Mouse (Mus musculus): ENCODE results near the gene Sgcg. TPM values are rescaled to one million over a fixed set of nuclear protein-coding genes. Genes with fewer than 3 reads are reported as not detected.

Gene Sgcg
- polyA plus RNA-seq (2015; fragmentation: Nextera tagmentation; extraction: Ambion mirVana) = not detected in 2 replicates

DNA sequence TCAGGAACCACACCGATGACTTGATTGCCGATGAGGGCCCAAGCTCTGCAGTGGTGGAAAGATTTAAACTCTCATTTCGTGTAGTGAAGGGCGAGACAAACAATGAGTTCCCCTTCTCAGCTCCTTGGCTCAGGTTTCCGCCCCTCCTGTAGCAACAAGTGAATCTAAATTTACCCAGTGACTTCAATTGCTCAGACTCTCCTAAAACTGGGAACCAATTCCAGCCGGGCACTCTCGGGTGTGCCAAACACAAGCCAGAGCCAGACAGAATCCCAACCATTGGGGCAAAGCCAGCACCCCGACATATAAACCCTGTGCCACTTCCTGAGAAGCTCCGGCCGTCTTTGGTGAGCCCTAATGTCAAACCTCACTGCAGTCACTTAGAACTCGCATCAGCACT, at the start of gene Sgcg:
Gene Sgcg, minus strand, starts transcription at position 139 of the 400 bp plus-strand sequence.
- H3K36me3 ChIP-seq = no peaks in the 10 kb centered on the region
- H3K9me3 ChIP-seq = no peaks in the 10 kb centered on the region
- no peaks in the 10 kb centered on the region for H3K27me3 ChIP-seq
- no peaks in the 10 kb centered on the region for H3K4me1 ChIP-seq (replicated peaks)
- no peak within 1 kb of the TSS for H3K9ac ChIP-seq (replicated peaks)
- H3K4me3 ChIP-seq (replicated peaks) = no peak within 1 kb of the TSS
- H3K4me2 ChIP-seq (replicated peaks) = no peak within 1 kb of the TSS
- H3K27ac ChIP-seq = no peak within 1 kb of the TSS
- no peak for ATAC-seq
- 75% methylated on average over 11 of the region's 11 CpGs for WGBS

DNA sequence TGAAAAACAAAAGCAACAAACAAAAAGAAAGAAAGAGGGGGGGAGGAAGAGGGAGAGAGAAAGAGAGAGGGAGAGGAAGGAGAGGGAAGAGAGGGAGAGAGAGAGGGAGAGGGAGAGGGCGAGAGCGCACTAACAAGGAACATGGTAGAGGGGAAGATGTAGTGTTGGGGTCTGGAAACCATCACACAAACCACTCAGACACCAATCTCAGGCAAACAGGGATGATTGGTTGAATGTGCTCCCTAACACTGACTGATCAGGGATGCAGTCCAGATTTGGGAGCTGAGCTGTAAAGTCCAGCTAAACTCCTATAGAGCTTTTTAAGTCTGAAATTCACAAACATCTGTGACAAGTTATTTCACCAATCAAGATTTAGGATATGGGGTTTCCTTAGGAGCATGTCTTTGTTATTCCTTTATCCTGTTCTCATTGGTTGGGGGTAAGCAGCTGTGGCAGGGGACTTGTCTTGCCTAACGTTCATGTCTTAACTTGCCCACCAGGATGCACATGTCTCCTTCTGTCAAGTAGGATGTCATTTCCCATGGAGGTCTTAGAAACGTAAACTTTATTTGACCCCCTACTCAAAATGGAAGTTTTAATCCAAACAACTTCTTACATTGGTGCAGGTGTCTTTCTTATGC, 45.8 kb upstream of the Sgcg start:
- no peak for ATAC-seq
- no peaks in the 10 kb centered on the region for H3K36me3 ChIP-seq
- H3K4me2 ChIP-seq (replicated peaks) = no peak overlapping the region
- H3K9me3 ChIP-seq = no peaks in the 10 kb centered on the region
- no peak overlapping the region for H3K4me3 ChIP-seq (replicated peaks)
- H3K4me1 ChIP-seq (replicated peaks) = no peaks in the 10 kb centered on the region
- 84% methylated on average over 4 of the region's 4 CpGs for WGBS
- H3K27me3 ChIP-seq = no peaks in the 10 kb centered on the region
- no peak overlapping the region for H3K9ac ChIP-seq (replicated peaks)
- no peak overlapping the region for H3K27ac ChIP-seq

DNA sequence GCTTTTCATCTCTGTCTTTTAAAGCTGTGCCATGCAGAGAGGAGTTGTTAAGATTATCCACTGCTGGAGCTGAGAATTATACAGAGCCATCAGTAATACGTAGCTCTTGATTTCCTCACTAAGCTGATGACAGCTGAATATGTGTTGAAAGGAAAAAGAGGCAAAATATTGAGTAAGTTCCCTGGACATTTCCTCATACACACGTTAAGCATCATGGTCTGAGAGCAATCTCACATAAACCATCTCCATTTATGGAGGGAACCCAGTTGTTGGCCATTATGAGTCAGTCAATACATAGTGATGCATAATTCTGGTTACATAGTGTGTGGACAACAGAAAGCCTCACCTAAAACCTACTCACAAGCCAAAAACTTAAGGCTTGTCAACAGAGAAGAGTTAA, 44.1 kb upstream of the Sgcg start:
- H3K4me2 ChIP-seq (replicated peaks) = no peak overlapping the region
- H3K27ac ChIP-seq = no peak overlapping the region
- H3K36me3 ChIP-seq = no peaks in the 10 kb centered on the region
- no peaks in the 10 kb centered on the region for H3K9me3 ChIP-seq
- WGBS = 85% methylated on average over 2 of the region's 2 CpGs
- no peak for ATAC-seq
- no peak overlapping the region for H3K9ac ChIP-seq (replicated peaks)
- no peaks in the 10 kb centered on the region for H3K27me3 ChIP-seq
- H3K4me3 ChIP-seq (replicated peaks) = no peak overlapping the region
- H3K4me1 ChIP-seq (replicated peaks) = no peaks in the 10 kb centered on the region

DNA sequence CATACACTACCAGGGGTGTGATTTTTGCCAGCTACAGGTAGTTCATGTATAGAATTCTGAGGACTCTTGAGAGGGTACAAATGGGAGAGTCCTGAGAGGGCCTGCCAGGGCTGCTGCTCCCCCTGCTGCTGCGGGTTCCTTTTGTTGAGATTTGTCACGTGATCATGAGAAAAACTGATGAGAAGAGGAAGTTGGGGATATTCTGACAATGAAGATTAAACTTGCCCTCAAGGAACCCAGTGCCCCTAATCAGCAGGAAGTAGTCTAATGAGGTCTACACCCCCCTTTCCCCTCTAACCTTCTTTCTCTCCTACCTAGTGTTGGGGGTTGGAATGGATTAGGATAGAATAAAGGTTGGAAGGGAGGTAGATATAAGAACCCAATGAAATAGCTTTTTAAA, 43.0 kb upstream of the Sgcg start:
- no peaks in the 10 kb centered on the region for H3K36me3 ChIP-seq
- H3K4me1 ChIP-seq (replicated peaks) = no peaks in the 10 kb centered on the region
- no peak overlapping the region for H3K4me3 ChIP-seq (replicated peaks)
- H3K27ac ChIP-seq = no peak overlapping the region
- H3K9ac ChIP-seq (replicated peaks) = no peak overlapping the region
- 61% methylated on average over 2 of the region's 2 CpGs for WGBS
- no peak overlapping the region for H3K4me2 ChIP-seq (replicated peaks)
- H3K27me3 ChIP-seq = no peaks in the 10 kb centered on the region
- H3K9me3 ChIP-seq = no peaks in the 10 kb centered on the region
- no peak for ATAC-seq

DNA sequence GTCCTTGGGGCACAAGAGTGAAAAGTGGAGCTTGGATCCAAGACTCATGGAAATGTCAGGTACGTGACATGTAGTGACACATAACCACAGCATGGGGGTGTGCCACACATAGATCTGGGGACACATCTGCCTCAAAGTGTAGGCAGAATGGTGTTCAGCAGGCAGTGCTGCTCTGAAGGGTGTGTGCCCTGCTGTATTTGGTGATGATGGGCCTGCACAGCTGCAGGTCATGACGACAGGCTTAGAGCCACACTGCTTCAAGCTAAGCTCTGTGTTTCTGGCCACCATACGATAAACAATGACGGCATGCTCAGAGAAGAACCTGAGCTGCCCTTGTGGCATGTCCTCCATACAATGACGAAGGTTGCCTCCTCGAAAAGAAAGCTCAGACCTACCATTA, 41.5 kb upstream of the Sgcg start:
- ATAC-seq = no peak
- Histone ChIP-seq H3K4me3 (replicated peaks) (no peak overlapping the region), H3K4me1 (replicated peaks) (no peaks in the 10 kb centered on the region), H3K9ac (replicated peaks) (no peak overlapping the region), H3K36me3 (no peaks in the 10 kb centered on the region), H3K27me3 (no peaks in the 10 kb centered on the region; the same call in 1 of the 2 replicates), H3K9me3 (no peaks in the 10 kb centered on the region), H3K27ac (no peak overlapping the region), H3K4me2 (replicated peaks) (no peak overlapping the region)
- 88% methylated on average over 6 of the region's 6 CpGs for WGBS

DNA sequence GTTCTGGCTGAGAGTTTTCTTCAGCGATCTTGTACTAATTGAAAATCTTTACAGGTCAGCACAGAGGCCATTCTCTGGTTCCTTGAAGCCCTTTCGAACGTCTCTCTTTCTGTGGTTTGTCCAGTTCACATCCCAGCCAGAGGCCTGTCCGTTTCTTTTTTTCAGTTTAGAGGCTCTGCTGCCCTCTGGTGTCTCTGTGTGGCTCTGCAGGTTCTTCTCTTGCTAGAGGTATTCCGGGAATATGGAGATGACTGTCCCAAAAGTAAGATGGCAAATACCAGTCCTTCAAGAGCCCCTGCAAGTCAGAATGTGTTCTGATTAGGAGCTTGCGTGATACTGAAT, 36.4 kb upstream of the Sgcg start:
- H3K27ac ChIP-seq = no peak overlapping the region
- H3K9me3 ChIP-seq = no peaks in the 10 kb centered on the region
- 16% methylated on average over 6 of the region's 6 CpGs for WGBS
- H3K9ac ChIP-seq (replicated peaks) = no peak overlapping the region
- H3K4me3 ChIP-seq (replicated peaks) = no peak overlapping the region
- ATAC-seq = no peak
- no peak overlapping the region for H3K4me2 ChIP-seq (replicated peaks)
- H3K36me3 ChIP-seq = no peaks in the 10 kb centered on the region
- H3K27me3 ChIP-seq = no peaks in the 10 kb centered on the region; the same call in 1 of the 2 replicates
- no peaks in the 10 kb centered on the region for H3K4me1 ChIP-seq (replicated peaks)

DNA sequence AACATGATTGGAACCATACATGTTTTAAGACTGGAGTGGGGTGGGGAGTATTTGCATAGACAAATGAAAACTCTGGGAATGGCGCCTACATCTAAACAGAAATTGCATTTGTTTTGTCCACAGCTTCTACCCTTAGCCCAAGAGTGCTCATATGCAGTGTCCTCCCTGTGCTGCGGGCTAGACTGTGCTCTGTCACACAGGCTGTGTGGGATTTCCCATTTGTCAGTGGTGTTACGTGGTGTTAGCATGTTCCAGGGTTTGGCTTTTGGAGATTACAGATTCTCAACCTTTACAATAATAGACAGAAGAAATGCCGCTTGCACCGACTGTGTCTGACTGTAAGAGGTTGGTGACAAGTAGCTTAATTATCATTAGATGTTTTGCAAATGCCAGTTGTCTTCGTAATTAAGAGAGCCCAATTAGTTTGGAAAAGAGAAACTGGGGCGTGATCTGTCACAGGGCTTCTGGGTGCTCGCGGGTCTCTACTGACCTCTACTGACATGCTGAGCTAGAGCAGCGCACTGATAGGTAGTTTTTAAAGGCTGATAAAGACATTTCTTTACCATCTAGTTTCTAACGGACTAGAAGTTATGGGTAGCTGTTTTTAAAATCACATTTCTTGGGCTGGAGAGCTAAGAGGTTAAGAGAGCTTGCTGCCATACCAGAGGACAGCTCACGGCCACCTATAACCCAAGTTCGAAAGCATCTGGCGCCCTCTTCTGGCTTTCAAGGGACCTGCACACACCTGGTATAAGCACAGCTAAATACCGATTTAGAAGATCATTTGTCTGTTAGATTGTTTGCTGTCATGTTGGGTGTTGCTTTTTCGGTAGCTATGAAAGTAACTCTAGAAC, 35.8 kb upstream of the Sgcg start:
- no peak for ATAC-seq

DNA sequence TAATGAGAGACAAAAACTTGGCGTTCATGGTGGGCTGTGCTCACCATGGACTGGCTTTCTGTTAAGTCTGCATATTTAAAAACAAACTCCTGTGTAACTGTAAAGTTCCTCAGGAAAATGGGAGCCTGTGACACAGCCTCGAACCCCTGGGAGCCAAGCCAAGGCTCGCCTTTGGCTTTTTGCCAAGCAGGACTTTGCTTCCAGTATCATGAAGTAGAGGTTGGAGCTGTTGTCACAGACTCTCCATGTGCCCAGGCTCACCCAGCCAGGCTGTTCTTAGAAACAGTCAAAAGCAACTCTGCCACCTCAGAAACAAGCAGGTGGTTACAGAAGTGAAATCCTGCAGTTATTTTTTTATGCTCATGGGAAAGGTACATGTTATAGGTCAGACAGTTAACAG, 32.4 kb upstream of the Sgcg start:
- ATAC-seq = no peak
- Histone ChIP-seq H3K9me3 (no peaks in the 10 kb centered on the region), H3K4me1 (replicated peaks) (no peaks in the 10 kb centered on the region), H3K27ac (no peak overlapping the region), H3K9ac (replicated peaks) (no peak overlapping the region), H3K4me3 (replicated peaks) (no peak overlapping the region), H3K36me3 (no peaks in the 10 kb centered on the region), H3K4me2 (replicated peaks) (no peak overlapping the region), H3K27me3 (no peaks in the 10 kb centered on the region; the same call in 1 of the 2 replicates)
- 73% methylated on average over 3 of the region's 3 CpGs for WGBS

More for the DNA sequence above, 35.8 kb upstream of the Sgcg start:
- Histone ChIP-seq H3K27me3 (no peaks in the 10 kb centered on the region; the same call in 1 of the 2 replicates), H3K4me3 (replicated peaks) (no peak overlapping the region), H3K36me3 (no peaks in the 10 kb centered on the region), H3K4me1 (replicated peaks) (no peaks in the 10 kb centered on the region), H3K9ac (replicated peaks) (no peak overlapping the region), H3K27ac (no peak overlapping the region), H3K9me3 (no peaks in the 10 kb centered on the region), H3K4me2 (replicated peaks) (no peak overlapping the region)
- WGBS = 45% methylated on average over 16 of the region's 16 CpGs

DNA sequence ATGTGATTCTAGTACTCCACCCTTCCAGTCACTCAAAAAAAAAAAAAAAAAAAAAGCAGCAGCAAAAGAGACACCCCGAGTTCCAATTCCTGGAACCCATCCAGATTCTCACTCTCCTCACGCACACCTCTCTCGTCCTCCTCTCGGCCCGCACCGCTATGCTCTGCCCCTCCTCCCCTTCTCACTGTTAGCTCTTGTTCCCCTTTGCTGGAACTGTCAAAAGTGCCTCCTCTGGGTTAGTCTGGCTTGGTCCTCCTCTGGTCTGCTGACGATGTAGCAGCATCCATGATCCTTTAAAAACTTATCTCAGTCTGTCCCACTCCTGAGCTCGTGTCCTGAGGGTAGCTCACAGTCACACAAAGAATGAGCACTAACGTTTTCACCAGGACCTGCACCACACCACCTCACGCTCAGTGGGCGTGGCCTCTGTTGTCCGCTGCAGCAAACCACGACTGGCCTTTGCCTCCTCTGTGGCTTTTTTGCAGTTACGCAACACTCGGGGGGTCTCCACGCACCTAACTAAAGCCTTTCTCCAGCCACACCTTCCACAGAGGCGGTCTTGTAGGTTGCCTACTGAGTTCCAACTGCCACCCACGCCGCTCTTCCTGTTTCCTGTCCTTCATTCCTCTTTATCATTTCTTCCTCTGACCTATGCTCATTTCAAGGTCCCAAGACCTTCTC, 30.5 kb upstream of the Sgcg start:
- Histone ChIP-seq H3K4me3 (replicated peaks) (no peak overlapping the region), H3K36me3 (no peaks in the 10 kb centered on the region), H3K9ac (replicated peaks) (no peak overlapping the region), H3K4me1 (replicated peaks) (no peaks in the 10 kb centered on the region), H3K27me3 (no peaks in the 10 kb centered on the region), H3K27ac (no peak overlapping the region), H3K4me2 (replicated peaks) (no peak overlapping the region), H3K9me3 (no peaks in the 10 kb centered on the region)
- WGBS = 73% methylated on average over 19 of the region's 19 CpGs
- ATAC-seq = no peak

DNA sequence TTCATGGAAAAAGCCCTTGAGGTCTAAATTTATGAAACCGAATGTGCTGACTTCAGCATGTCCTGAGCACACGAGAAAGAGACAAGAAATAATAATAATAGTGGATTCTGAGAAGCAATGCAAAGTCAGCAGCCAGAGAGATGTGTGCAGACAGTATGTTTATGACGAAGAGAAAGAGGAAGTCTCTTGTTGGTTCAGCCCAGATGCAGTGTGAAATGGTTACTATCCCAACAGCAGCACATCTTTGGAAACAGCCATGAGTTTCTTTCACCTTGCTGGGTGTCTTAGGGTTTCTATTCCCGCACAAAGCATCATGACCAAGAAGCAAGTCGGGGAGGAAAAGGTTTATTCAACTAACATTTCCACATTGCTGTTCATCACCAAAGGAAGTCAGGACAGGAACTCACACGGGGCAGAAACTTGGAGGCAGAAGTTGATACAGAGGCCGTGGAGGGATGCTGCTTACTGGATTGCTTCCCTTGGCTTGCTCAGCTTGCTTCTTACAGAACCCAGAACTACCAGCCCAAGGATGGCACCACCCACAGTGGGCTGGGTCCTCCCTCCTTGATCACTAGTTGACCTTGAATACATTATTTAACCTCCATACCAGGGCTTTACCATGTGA, 20.5 kb upstream of the Sgcg start:
- WGBS = 87% methylated on average over 7 of the region's 7 CpGs

DNA sequence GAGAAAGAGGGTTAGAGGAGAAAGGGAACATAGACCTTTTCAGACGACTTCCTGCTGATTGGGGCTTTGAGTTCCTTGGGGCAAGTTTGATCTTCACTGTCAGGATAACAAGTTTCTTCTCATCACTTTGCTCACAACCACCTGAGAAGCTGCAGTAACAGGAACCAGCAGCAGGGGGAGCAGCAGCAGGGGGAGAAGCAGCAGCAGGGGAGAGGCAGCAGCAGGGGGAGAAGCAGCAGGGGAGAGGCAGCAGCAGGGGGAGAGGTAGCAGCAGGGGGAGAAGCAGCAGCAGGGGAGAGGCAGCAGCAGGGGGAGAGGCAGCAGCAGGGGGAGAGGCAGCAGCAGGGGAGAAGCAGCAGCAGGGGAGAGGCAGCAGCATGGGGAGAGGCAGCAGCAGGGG, 19.0 kb upstream of the Sgcg start:
- 46% methylated on average over 1 of the region's 1 CpGs for WGBS
- no peak for ATAC-seq

More for the DNA sequence above, 20.5 kb upstream of the Sgcg start:
- no peak for ATAC-seq
- Histone ChIP-seq H3K9me3 (no peaks in the 10 kb centered on the region), H3K27ac (no peak overlapping the region), H3K4me1 (replicated peaks) (peaks cover 14% of the 10 kb centered on the region), H3K4me3 (replicated peaks) (no peak overlapping the region), H3K9ac (replicated peaks) (no peak overlapping the region), H3K36me3 (no peaks in the 10 kb centered on the region), H3K27me3 (peaks cover 27% of the 10 kb centered on the region), H3K4me2 (replicated peaks) (no peak overlapping the region)

More for the DNA sequence above, 19.0 kb upstream of the Sgcg start:
- no peak overlapping the region for H3K4me3 ChIP-seq (replicated peaks)
- no peak overlapping the region for H3K9ac ChIP-seq (replicated peaks)
- H3K27ac ChIP-seq = no peak overlapping the region
- no peaks in the 10 kb centered on the region for H3K36me3 ChIP-seq
- no peak overlapping the region for H3K4me2 ChIP-seq (replicated peaks)
- H3K4me1 ChIP-seq (replicated peaks) = peaks cover 14% of the 10 kb centered on the region
- H3K9me3 ChIP-seq = no peaks in the 10 kb centered on the region
- H3K27me3 ChIP-seq = peaks cover 27% of the 10 kb centered on the region
